Mouse (Mus musculus) 416B (cell line): Measurements from ENCODE around the gene Reln.

Experiments
- DNase-seq: peaks from one replicate; pipeline ENCODE4 v3.0.0; 2011; ENCODE audit warnings: low read depth

Gene Reln

GRCm38 (mm10) chr5:22007304-22008059, 337.0 kb downstream of the Reln start:
- no peak for DNase-seq

GRCm38 (mm10) chr5:22003858-22004257, 340.6 kb downstream of the Reln start:
- DNase-seq: no peak

GRCm38 (mm10) chr5:21987711-21988110, 356.8 kb downstream of the Reln start:
- no peak for DNase-seq

DNA sequence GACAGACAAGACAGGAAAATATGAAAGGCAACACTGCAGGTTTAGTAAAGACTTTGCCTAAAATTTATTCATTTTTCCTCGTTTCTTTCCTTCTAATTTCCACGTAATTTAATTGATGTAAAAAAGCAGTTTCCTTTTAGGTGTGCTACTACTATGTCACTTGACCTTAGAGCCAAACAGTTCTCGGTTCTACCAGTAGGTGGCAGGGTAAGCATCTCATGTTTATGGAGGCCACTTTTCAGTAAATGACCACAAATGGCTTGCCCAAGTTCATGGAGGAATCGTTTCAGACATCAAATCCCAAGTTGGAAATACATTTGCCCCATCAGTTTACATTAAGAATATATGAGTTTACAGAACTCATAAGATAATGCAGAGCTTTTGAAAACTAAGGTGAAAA, 358.2 kb downstream of the Reln start:
- peak; percentile 64 for DNase-seq

DNA sequence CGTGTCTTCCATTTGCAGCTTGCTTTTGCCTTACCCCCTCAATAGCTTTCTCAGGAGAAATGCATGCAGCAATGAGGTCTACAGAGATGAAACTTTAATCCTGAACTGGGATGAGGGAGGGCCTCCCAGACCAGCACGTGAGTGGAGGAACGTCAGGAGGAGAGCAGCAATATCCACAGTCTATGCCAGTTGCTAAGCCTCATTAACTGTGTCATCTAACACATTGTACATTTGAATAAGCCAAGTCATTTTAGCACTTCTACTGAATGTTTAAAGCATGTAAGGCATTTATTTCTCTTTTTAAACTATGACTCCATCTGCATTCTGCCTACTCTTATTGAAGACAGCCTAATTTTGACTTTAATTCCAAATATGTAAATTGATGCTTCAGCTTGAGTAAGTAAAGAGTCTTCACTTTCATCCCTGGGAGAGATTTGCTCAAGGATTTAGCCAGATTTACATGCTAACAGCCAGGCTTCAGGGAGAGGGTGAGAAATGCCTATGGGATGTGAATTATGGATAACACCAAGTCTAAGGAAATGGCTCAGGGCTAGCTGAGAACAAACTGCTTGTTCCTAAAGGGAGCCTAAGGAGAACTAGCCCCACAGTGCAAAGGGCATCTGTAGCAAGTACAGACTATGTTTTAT, 361.4 kb downstream of the Reln start:
- no peak for DNase-seq

- DNase-seq: no peak
These were observed 363.3 kb downstream of the Reln start for GRCm38 (mm10) chr5:21981216-21981615.

DNA sequence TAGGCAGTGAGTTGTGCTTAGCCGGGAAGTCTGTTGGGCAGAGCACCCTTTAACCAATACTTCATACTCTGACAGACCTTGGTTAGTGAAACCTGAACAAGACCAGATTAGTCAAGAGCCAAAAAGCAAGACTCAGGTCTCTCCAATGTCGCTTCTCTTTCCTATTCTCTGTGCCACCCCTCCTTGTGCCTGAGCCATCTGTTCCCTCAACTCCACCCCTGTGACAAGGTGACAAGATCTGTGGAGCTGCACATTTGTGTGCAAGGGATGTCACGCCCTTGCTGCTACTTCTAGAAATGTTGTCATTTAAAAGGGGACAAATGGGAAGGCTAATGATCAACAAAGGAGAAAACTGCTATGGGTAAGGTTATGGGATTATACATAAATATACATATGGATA, 364.0 kb downstream of the Reln start:
- no peak for DNase-seq

DNA sequence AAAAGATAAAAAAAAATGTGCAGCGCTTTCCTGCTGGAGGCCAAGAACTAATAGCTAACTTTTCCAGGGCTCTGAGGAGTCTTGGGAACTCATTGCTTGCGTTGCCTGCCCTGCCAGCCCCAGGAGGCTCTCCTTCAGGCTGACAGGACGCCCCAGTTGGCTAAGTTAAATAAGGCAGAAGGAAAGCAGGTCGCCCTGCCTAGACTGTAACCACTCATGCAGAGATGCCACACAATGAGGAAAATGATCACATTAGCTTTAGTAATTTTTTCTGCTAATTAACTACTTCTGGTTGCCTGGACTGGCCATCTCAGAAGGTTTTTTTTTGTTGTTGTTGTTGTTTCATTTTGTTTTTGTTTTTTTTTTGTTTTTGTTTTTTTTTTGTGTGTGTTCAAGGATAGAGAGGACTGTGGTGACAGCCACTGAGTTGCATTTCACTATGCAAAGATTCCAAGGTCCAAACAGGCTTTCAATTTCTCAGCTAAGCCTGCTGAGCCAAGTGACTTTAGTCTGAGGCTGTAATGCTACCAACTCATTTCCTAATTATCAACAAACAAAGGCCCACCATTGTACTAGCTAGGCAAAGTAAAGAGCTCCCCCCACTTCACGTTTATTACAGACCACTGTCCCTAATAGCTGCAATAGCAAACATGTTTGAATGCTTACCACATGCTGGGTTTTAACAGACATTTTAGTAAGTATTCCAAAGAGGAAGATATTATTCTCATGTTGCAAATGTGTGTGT, 371.1 kb downstream of the Reln start:
- no peak for DNase-seq

- DNase-seq: no peak
These were observed 382.7 kb downstream of the Reln start for GRCm38 (mm10) chr5:21961796-21962195.

DNA sequence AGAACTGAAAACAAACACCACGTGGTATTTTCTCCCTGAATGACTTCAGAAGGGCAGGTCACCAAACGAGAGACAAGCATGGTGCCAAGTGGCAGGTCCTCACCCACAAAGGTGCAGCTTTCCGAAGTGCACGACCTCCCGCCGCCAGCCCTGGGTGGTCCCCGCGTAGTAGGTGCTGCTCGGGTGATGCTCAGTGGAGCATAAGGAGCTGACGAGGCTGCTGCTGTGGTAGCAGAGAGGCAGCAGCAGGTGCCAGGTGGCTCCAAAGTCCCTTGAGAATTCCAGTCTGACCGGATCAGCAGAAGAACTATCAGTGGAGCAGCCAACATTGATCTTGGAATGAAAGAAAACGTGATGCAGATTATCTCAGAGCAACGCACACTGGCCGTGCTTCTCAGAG, 384.4 kb downstream of the Reln start:
- no peak for DNase-seq

- DNase-seq: no peak
These were observed 386.9 kb downstream of the Reln start for GRCm38 (mm10) chr5:21957586-21957985.

DNA sequence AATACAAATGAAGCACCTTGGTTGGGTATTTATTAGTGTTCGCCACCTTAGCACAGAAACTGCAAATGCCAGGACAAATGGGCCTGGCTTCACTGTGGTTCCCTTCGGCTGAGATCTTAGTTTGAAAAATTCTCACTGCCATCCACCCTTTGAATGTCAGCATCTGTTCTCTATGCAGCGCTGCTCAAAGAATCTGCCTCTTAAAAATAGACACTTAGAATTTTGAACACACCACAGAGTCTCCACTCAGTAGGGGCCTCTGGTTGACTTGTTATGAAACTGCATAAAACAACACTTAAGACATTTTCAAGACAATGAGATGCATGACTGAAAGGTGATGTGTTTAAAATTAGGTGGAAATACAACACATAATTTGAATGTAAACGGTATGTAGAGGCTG, 387.4 kb downstream of the Reln start:
- DNase-seq: no peak

GRCm38 (mm10) chr5:21949507-21949897, 395.0 kb downstream of the Reln start:
- DNase-seq: no peak

DNA sequence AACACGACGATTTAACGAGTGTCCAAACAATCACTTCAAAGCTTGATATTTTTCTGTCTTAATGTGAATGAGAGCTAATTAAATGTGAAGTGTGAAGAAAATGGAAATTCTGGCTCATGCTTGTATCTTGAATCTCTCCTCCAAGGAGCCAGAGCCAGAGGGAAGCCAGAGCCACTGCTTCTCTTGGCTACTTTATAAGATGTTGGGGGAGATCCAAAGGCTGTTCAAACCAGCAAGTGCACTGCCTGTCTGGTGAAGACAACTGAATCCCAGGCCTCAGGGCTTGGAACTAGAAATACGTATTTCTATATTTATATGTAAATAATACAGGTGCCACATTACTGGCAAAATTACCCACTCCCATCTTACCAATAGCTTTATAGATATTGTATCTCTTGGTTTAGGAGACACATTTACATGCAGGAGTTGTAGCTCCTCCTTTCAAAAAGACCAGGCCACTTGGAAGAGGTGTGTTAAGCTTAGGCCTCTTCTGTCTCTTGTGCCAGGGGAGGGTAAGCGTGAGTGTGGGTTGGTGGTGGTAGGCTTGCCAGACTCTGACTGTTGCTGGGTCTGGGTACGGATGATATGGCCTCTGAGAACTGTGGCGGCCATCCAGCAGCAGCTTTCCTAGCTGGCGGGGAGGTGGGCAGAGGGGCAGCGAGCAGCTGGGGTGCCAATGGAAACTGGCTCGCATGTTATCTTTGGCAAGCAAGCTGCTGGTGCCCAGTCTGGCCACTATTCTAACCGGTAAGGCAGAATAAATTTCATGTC, 395.6 kb downstream of the Reln start:
- no peak for DNase-seq

DNA sequence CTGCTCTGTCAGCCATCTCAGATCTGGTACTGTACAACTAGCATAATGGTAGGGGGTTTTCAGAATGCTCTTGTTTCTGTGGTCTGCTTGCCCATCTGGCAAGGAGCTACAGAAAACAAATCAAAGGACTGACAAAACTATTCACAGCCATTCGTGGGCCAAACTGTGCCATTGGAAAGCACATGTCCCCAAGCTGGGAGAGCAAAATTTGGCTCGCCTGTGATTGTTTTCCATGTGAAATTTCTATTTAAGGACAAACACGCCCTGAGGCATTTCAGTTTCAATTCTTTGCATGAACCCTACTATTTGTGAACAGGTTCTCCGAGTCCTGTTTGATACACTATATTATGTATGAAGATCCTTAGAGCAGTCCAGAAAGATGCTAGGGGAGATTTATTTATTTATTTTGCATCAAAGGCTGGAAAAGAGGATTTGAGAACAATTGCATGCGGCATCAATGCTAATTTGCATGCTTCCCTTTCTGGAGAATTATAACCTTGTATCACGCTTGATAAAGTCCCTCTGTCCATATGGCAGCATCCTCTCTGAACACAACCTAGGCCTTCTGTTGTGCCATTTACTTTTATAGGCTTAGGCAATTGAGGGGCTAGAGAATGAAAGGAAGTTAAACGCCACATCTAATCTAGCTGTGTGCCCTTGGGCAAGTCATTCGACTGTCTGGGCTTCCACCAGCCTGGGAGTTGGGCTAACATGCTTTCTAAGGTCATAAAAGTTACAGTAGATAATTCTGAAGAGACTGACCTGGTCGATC, 396.7 kb downstream of the Reln start:
- DNase-seq: no peak

DNA sequence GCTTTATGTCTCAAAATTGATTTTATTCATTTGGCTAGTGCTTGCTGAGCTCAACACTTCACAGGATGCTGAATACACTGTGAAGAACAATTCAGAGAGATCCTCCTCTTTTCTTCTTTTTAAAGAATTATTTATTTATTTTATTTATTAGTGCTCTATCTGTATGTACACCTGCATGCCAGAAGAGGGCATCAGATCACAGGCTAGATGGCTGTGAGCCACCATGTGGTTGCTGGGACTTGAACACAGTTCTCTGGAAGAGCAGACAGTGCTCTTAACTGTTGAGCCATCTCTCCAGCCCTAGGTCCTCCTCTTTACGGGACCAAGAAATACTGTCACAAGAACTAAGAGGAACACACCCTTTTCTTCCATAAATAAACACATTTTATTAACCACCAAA, 399.9 kb downstream of the Reln start:
- DNase-seq: peak; percentile 12

DNA sequence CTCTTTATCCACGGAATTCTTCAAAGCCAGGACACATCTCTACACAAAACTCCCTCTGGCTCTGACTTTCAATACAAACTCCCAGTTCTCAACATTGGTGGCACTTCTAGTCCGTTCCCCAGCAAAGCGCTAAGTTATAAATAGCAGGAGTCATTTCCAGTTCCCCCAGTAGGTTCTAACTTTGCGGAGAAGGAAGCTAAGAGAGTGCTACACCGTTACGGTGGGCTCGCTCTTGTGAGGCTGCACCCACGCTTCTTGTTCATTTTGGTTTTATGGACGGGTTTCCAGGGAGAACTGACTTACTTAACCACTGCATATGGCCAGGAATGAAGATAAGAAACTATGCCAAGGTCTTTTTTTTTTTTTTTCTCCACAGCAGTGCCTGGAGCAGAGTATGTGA, 405.1 kb downstream of the Reln start:
- DNase-seq: no peak

- DNase-seq: no peak
These were observed 406.4 kb downstream of the Reln start for GRCm38 (mm10) chr5:21938138-21938537.

GRCm38 (mm10) chr5:21936627-21937026, 407.9 kb downstream of the Reln start:
- DNase-seq: no peak

DNA sequence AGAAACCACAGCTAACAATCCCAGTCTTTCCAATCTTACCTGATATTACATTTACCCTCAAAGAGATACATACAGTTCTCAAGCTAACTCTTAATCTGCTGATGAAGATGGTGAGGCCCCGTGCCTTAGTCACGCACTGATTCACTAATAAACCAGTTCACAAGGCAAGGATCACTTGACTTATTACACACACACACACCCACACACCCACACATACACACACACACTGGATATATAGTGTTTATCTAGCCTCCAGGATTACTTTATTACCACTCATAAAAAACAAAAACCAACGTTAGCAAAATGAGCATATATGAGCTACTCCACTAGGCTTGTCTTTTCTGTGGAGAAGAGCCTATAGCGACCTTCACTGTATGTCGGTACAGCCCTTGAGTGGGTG, 408.4 kb downstream of the Reln start:
- no peak for DNase-seq

DNA sequence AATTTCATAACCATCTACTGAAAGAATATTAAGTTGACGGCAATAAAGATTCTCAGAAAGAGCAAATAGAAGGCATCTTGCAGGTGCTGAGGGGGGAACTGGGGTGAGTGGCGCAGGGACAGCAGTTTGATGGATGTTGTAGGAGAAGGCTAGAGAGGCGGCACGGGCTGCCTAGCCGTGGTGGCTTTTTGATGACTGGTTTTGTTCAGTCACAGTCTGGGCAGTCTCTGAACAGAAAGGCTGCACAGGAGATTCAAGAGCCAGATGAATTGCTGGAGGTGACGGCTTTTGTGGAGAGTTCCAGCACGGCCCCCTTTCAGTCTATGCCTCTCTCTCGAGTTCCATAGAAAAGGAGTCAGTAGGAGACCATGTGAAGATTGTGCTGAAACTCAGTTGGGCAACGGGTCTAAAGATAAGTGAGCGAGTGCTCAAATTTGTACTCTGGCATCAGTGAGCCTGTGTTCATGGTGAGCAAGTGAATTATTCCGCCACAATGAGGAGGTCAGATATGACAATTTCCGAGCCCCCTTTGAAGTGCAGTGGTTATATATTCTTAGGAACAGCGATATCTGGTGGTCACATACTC, 409.6 kb downstream of the Reln start:
- no peak for DNase-seq
